Mouse (Mus musculus) heart, embryonic 12.5 days (tissue): ENCODE measurements at regions not wholly inside any gene's neighbourhood (a gene's known extent, or its start where the extent isn't known, plus 50 kb on each side); places are given as distances from the start of the nearest gene placed in this dataset.

Source experiments
- ATAC-seq: fragments of 200-750 bp; cut with Nextera tagmentation; 2 replicates; pipeline ENCODE4 v1.8.0; 2017; ENCODE audit warnings: moderate TSS enrichment, moderate library complexity; ENCODE audit not compliant: insufficient number of reproducible peaks, low FRiP score
- H3K27ac ChIP-seq: fragments of 300-500 bp; sonication (generic); 2 replicates; pipeline ENCODE4 v1.5.1; 2016; ENCODE audit warnings: mild to moderate bottlenecking, moderate library complexity; ENCODE audit not compliant: poor library complexity, severe bottlenecking
- H3K27me3 ChIP-seq: fragments of 300-500 bp; sonication (generic); replicated peaks from 2 replicates; pipeline ENCODE4 v1.6.1; 2016; ENCODE audit warnings: mild to moderate bottlenecking, moderate library complexity
- H3K36me3 ChIP-seq: fragments of 300-500 bp; sonication (generic); 2 replicates; pipeline ENCODE4 v1.6.1; 2016; ENCODE audit warnings: mild to moderate bottlenecking, moderate library complexity
- H3K4me1 ChIP-seq: fragments of 300-500 bp; sonication (generic); replicated peaks from 2 replicates; pipeline ENCODE4 v1.6.1; 2016; ENCODE audit warnings: mild to moderate bottlenecking
- H3K4me2 ChIP-seq: fragments of 300-500 bp; sonication (generic); 2 replicates; pipeline ENCODE4 v1.6.1; 2016; ENCODE audit warnings: mild to moderate bottlenecking, moderate library complexity
- H3K4me3 ChIP-seq: fragments of 300-500 bp; sonication (generic); 2 replicates; pipeline ENCODE4 v1.5.1; 2016; ENCODE audit warnings: mild to moderate bottlenecking
- H3K9ac ChIP-seq: fragments of 300-500 bp; sonication (generic); 2 replicates; pipeline ENCODE4 v1.6.1; 2016; ENCODE audit warnings: mild to moderate bottlenecking, moderate library complexity
- H3K9me3 ChIP-seq: fragments of 300-500 bp; sonication (generic); replicated peaks from 2 replicates; pipeline ENCODE4 v1.6.1; 2016; ENCODE audit warnings: mild to moderate bottlenecking, moderate library complexity
- WGBS: fragments of 180-500 bp; shearing (Covaris S2); methylation state at CpG from one replicate; pipeline ENCODE4 v1.1.7; 2016; 5-methylcytosine and 5-hydroxymethylcytosine counted together

GRCm38 (mm10) chr15:51395961-51396360 is 2488.7 kb upstream of the Gm7489 start:
- WGBS = 64% methylated on average over 8 of the region's 8 CpGs
- Histone ChIP-seq H3K4me2 (no peak overlapping the region), H3K9ac (no peak overlapping the region), H3K9me3 (no peaks in the 10 kb centered on the region), H3K4me1 (peaks cover 5% of the 10 kb centered on the region; the same call in 1 of the 2 replicates), H3K36me3 (no peaks in the 10 kb centered on the region), H3K27ac (no peak overlapping the region), H3K27me3 (no peaks in the 10 kb centered on the region), H3K4me3 (no peak overlapping the region)
- no peak for ATAC-seq

- H3K4me1 ChIP-seq = no peaks in the 10 kb centered on the region
- H3K4me3 ChIP-seq = no peak overlapping the region
- no peak for ATAC-seq
- 87% methylated on average over 3 of the region's 3 CpGs for WGBS
- no peaks in the 10 kb centered on the region for H3K9me3 ChIP-seq
- H3K4me2 ChIP-seq = no peak overlapping the region
- H3K9ac ChIP-seq = no peak overlapping the region
- no peaks in the 10 kb centered on the region for H3K27me3 ChIP-seq
- no peaks in the 10 kb centered on the region for H3K36me3 ChIP-seq
- H3K27ac ChIP-seq = no peak overlapping the region
Observed at GRCm38 (mm10) chr15:51403581-51403980, 2481.1 kb upstream of the Gm7489 start.

- no peaks in the 10 kb centered on the region for H3K36me3 ChIP-seq
- no peak overlapping the region for H3K4me3 ChIP-seq
- H3K9me3 ChIP-seq = no peaks in the 10 kb centered on the region
- no peaks in the 10 kb centered on the region for H3K4me1 ChIP-seq
- no peak overlapping the region for H3K4me2 ChIP-seq
- no peak overlapping the region for H3K9ac ChIP-seq
- no peaks in the 10 kb centered on the region for H3K27me3 ChIP-seq
- H3K27ac ChIP-seq = no peak overlapping the region
- 45% methylated on average over 6 of the region's 6 CpGs for WGBS
- ATAC-seq = no peak
Observed at GRCm38 (mm10) chr15:51409791-51410308, 2474.9 kb upstream of the Gm7489 start.

GRCm38 (mm10) chr15:51411966-51412365 is 2472.7 kb upstream of the Gm7489 start:
- Histone ChIP-seq H3K27ac (no peak overlapping the region), H3K4me3 (no peak overlapping the region), H3K4me2 (no peak overlapping the region), H3K9ac (no peak overlapping the region), H3K4me1 (no peaks in the 10 kb centered on the region), H3K36me3 (no peaks in the 10 kb centered on the region), H3K27me3 (no peaks in the 10 kb centered on the region), H3K9me3 (no peaks in the 10 kb centered on the region)
- ATAC-seq = no peak

- Histone ChIP-seq H3K36me3 (no peaks in the 10 kb centered on the region), H3K27ac (no peak overlapping the region), H3K9me3 (no peaks in the 10 kb centered on the region), H3K4me3 (no peak overlapping the region), H3K27me3 (no peaks in the 10 kb centered on the region), H3K4me1 (no peaks in the 10 kb centered on the region), H3K4me2 (no peak overlapping the region), H3K9ac (no peak overlapping the region)
- ATAC-seq = no peak
- WGBS = 52% methylated on average over 2 of the region's 2 CpGs
Observed at GRCm38 (mm10) chr15:51442606-51443005, 2442.1 kb upstream of the Gm7489 start.

- Histone ChIP-seq H3K4me2 (no peak overlapping the region), H3K9me3 (no peaks in the 10 kb centered on the region), H3K27ac (no peak overlapping the region), H3K36me3 (no peaks in the 10 kb centered on the region), H3K9ac (no peak overlapping the region), H3K27me3 (no peaks in the 10 kb centered on the region), H3K4me1 (no peaks in the 10 kb centered on the region), H3K4me3 (no peak overlapping the region)
- WGBS = 73% methylated on average over 3 of the region's 3 CpGs
- no peak for ATAC-seq
Observed at GRCm38 (mm10) chr15:51469895-51470294, 2414.8 kb upstream of the Gm7489 start.

- H3K4me2 ChIP-seq = no peak overlapping the region
- H3K27ac ChIP-seq = no peak overlapping the region
- H3K27me3 ChIP-seq = no peaks in the 10 kb centered on the region
- H3K9me3 ChIP-seq = no peaks in the 10 kb centered on the region
- H3K4me3 ChIP-seq = no peak overlapping the region
- no peaks in the 10 kb centered on the region for H3K4me1 ChIP-seq
- no peaks in the 10 kb centered on the region for H3K36me3 ChIP-seq
- H3K9ac ChIP-seq = no peak overlapping the region
- no peak for ATAC-seq
- WGBS = 67% methylated on average over 1 of the region's 1 CpGs
Observed at GRCm38 (mm10) chr15:51471143-51471542, 2413.6 kb upstream of the Gm7489 start.

- Histone ChIP-seq H3K4me2 (no peak overlapping the region), H3K4me3 (no peak overlapping the region), H3K36me3 (no peaks in the 10 kb centered on the region), H3K27me3 (no peaks in the 10 kb centered on the region), H3K9ac (no peak overlapping the region), H3K27ac (no peak overlapping the region), H3K4me1 (no peaks in the 10 kb centered on the region), H3K9me3 (no peaks in the 10 kb centered on the region)
- 82% methylated on average over 2 of the region's 2 CpGs for WGBS
- ATAC-seq = no peak
Observed at GRCm38 (mm10) chr15:51472049-51472448, 2412.7 kb upstream of the Gm7489 start.

- no peaks in the 10 kb centered on the region for H3K4me1 ChIP-seq
- no peaks in the 10 kb centered on the region for H3K27me3 ChIP-seq
- no peaks in the 10 kb centered on the region for H3K9me3 ChIP-seq
- WGBS = 72% methylated on average over 4 of the region's 4 CpGs
- ATAC-seq = no peak
- H3K4me2 ChIP-seq = no peak overlapping the region
- no peak overlapping the region for H3K9ac ChIP-seq
- H3K4me3 ChIP-seq = no peak overlapping the region
- H3K27ac ChIP-seq = no peak overlapping the region
- no peaks in the 10 kb centered on the region for H3K36me3 ChIP-seq
Observed at GRCm38 (mm10) chr15:51481856-51482255, 2402.8 kb upstream of the Gm7489 start.

GRCm38 (mm10) chr15:51484207-51484606 is 2400.5 kb upstream of the Gm7489 start:
- ATAC-seq = no peak
- Histone ChIP-seq H3K9me3 (no peaks in the 10 kb centered on the region), H3K9ac (no peak overlapping the region), H3K27me3 (no peaks in the 10 kb centered on the region), H3K36me3 (no peaks in the 10 kb centered on the region), H3K4me2 (no peak overlapping the region), H3K4me1 (no peaks in the 10 kb centered on the region), H3K27ac (no peak overlapping the region), H3K4me3 (no peak overlapping the region)
- WGBS = 83% methylated on average over 2 of the region's 2 CpGs

- Histone ChIP-seq H3K4me3 (no peak overlapping the region), H3K27me3 (no peaks in the 10 kb centered on the region), H3K36me3 (no peaks in the 10 kb centered on the region), H3K27ac (no peak overlapping the region), H3K4me1 (no peaks in the 10 kb centered on the region), H3K4me2 (no peak overlapping the region), H3K9ac (no peak overlapping the region), H3K9me3 (no peaks in the 10 kb centered on the region)
- no peak for ATAC-seq
- WGBS = 72% methylated on average over 2 of the region's 2 CpGs
Observed at GRCm38 (mm10) chr15:51485554-51485953, 2399.2 kb upstream of the Gm7489 start.

- Histone ChIP-seq H3K4me3 (no peak overlapping the region), H3K27me3 (no peaks in the 10 kb centered on the region), H3K9me3 (no peaks in the 10 kb centered on the region), H3K36me3 (no peaks in the 10 kb centered on the region), H3K27ac (no peak overlapping the region), H3K9ac (no peak overlapping the region), H3K4me2 (no peak overlapping the region), H3K4me1 (0 out of 2 replicates have a peak, but pooled peaks cover 3% of the 10 kb centered on the region)
- no peak for ATAC-seq
- WGBS = 59% methylated on average over 12 of the region's 12 CpGs
Observed at GRCm38 (mm10) chr15:51502058-51502741, 2382.5 kb upstream of the Gm7489 start.
